Mouse (Mus musculus): ENCODE results near the gene Traf3ip2.

Gene Traf3ip2

GRCm38 (mm10) chr10:39674766-39675165 lies 62.0 kb downstream of the Traf3ip2 start:
- no peak; the same call in 1 of the 2 replicates for ATAC-seq (ENCODE audit: low TSS enrichment)

GRCm38 (mm10) chr10:39678199-39678791 lies 65.6 kb downstream of the Traf3ip2 start:
- ATAC-seq (ENCODE audit: low TSS enrichment) = no peak

GRCm38 (mm10) chr10:39681014-39681413 lies 68.3 kb downstream of the Traf3ip2 start:
- ATAC-seq (ENCODE audit: low TSS enrichment) = no peak

GRCm38 (mm10) chr10:39682556-39682955 lies 69.8 kb downstream of the Traf3ip2 start:
- no peak for ATAC-seq (ENCODE audit: low TSS enrichment)

GRCm38 (mm10) chr10:39683481-39683880 lies 70.7 kb downstream of the Traf3ip2 start:
- no peak for ATAC-seq (ENCODE audit: low TSS enrichment)

- peak; percentile 64; the same call in 1 of the 2 replicates for ATAC-seq (ENCODE audit: low TSS enrichment)
Measured at GRCm38 (mm10) chr10:39686811-39687210, 74.1 kb downstream of the Traf3ip2 start.

GRCm38 (mm10) chr10:39687851-39688250 lies 75.1 kb downstream of the Traf3ip2 start:
- no peak for ATAC-seq (ENCODE audit: low TSS enrichment)

- no peak for ATAC-seq (ENCODE audit: low TSS enrichment)
Measured at GRCm38 (mm10) chr10:39691351-39692064, 78.8 kb downstream of the Traf3ip2 start.

- ATAC-seq (ENCODE audit: low TSS enrichment) = no peak
Measured at GRCm38 (mm10) chr10:39692152-39692551, 79.4 kb downstream of the Traf3ip2 start.
